Mouse (Mus musculus): ENCODE data around the gene Hspb2. TPM values are rescaled to one million over a fixed set of nuclear protein-coding genes. Genes with fewer than 3 reads are reported as not detected.

The Hspb2 gene
- polyA plus RNA-seq (2012; rRNA removed), result 23.5 and 39.2 TPM in 2 replicates

GRCm38 (mm10) chr9:50752054-50752602 is at the start of gene Hspb2:
Gene Hspb2, minus strand, starts transcription at chr9:50752354.

GRCm38 (mm10) chr9:50774991-50775612 is 22.9 kb upstream of the Hspb2 start, which contains the start of the genes Alg9 and 1110032A03Rik:
Gene Alg9, plus strand, starts transcription at chr9:50775019.
Gene 1110032A03Rik, minus strand, starts transcription at chr9:50775520.

GRCm38 (mm10) chr9:50768107-50769002 is 16.2 kb upstream of the Hspb2 start, which contains the start of gene Fdxacb1:
Gene Fdxacb1, plus strand, starts transcription at chr9:50768236.

GRCm38 (mm10) chr9:50751323-50751722 is 831 bp downstream of the Hspb2 start, which contains the start of gene Cryab:
Gene Cryab, plus strand, starts transcription at chr9:50751325.

GRCm38 (mm10) chr9:50746214-50746677 is 5.9 kb downstream of the Hspb2 start, which contains the start of gene 2310030G06Rik:
Gene 2310030G06Rik, minus strand, starts transcription at chr9:50746536.

GRCm38 (mm10) chr9:50738914-50739870 is 13.0 kb downstream of the Hspb2 start, which contains the start of gene Dixdc1:
Gene Dixdc1, minus strand, starts transcription at chr9:50739517.

Other genes with a start within 250 kb of the Hspb2 start
- 5.1 and 7.5 TPM in 2 replicates for gene Pts, start 223.6 kb downstream of the Hspb2 start, polyA plus RNA-seq (2012; rRNA removed)
- gene Il18, start 197.5 kb downstream of the Hspb2 start, polyA plus RNA-seq (2012; rRNA removed), result 9.6 and 12.0 TPM in 2 replicates
- 0.40 and 0.62 TPM in 2 replicates for gene Bco2, start 197.2 kb downstream of the Hspb2 start, polyA plus RNA-seq (2012; rRNA removed)
- gene Tex12, start 191.0 kb downstream of the Hspb2 start, polyA plus RNA-seq (2012; rRNA removed), result not detected in 2 replicates
- gene Sdhd, start 148.5 kb downstream of the Hspb2 start, polyA plus RNA-seq (2012; rRNA removed), result 199 and 222 TPM in 2 replicates
- gene Timm8b, start 148.4 kb downstream of the Hspb2 start, polyA plus RNA-seq (2012; rRNA removed), result 29.1 and 49.9 TPM in 2 replicates
- 0.16 and 0.25 TPM in 2 replicates for gene Pih1d2, start 135.0 kb downstream of the Hspb2 start, polyA plus RNA-seq (2012; rRNA removed)
- gene Nkapd1, start 134.9 kb downstream of the Hspb2 start, polyA plus RNA-seq (2012; rRNA removed), result 1.9 TPM in 2 replicates
- 6.9 and 9.6 TPM in 2 replicates for gene Dlat, start 92.6 kb downstream of the Hspb2 start, polyA plus RNA-seq (2012; rRNA removed)
- gene Dixdc1, start 12.8 kb downstream of the Hspb2 start, polyA plus RNA-seq (2012; rRNA removed), result 2.1 and 3.3 TPM in 2 replicates
- gene 2310030G06Rik, start 5.8 kb downstream of the Hspb2 start, polyA plus RNA-seq (2012; rRNA removed), result 5.8 and 6.1 TPM in 2 replicates
- gene Cryab, start 1.0 kb downstream of the Hspb2 start, polyA plus RNA-seq (2012; rRNA removed), result 181 and 206 TPM in 2 replicates
- 1.1 and 1.2 TPM in 2 replicates for gene Fdxacb1, start 15.9 kb upstream of the Hspb2 start, polyA plus RNA-seq (2012; rRNA removed)
- gene Alg9, start 22.7 kb upstream of the Hspb2 start, polyA plus RNA-seq (2012; rRNA removed), result 12.9 and 16.7 TPM in 2 replicates
- 12.0 and 12.6 TPM in 2 replicates for gene 1110032A03Rik, start 23.2 kb upstream of the Hspb2 start, polyA plus RNA-seq (2012; rRNA removed)
- gene Ppp2r1b, start 92.9 kb upstream of the Hspb2 start, polyA plus RNA-seq (2012; rRNA removed), result 4.1 and 7.2 TPM in 2 replicates